In the genomic region with DNA sequence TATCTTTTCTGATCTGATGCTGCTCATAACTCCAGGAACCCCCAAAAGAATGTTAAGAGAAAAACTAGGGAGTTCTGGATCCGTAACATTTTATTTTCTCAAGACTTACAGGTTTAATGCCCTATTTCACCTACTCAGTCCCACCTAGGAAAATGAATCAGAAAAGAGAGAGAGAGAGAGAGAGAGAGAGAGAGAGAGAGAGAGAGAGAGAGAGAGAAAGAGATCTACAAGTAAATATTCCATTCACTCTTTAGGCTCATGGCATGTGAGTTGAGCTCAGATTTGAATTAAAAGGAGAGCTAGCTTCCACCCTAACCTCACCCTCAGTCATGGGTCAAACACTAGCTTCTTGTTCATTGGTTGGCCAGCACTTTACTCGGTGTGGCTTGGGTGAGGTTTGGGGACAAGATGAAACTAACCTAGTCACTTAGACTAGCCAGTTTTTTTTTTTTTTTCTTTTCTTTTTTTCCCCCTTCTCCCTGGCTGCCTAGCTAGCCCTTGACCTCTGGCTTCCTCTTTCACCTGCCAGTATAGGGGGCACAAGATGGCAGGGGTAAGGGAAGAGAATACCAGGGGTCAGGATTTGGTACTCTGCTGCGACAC, we compare ENCODE assay signal across 8 mouse cellular contexts. TPM values are rescaled to one million over a fixed set of nuclear protein-coding genes. Genes with fewer than 3 reads are reported as not detected.
A peak's percentile ranks its signal among the peaks of the same experiment; 100 is the strongest.
DNase-seq lines count a peak whose midpoint lies in the region; ATAC-seq and TF ChIP-seq lines count a peak whose summit lies in the region.

No protein-coding gene starts in this region.

- no peak overlapping the region for H3K27ac ChIP-seq in lung, embryonic 14.5 days (ENCODE audit: low read depth)
- peak overlapping the region; percentile 83 for H3K27ac ChIP-seq in forebrain, embryonic 10.5 days
- 0 out of 2 replicates have a peak overlapping the region, but pooled peaks have one; percentile 83 for H3K27ac ChIP-seq in limb, embryonic 10.5 days
- no peak overlapping the region for H3K27ac ChIP-seq in neural tube, embryonic 14.5 days (ENCODE audit: low read depth, low read length)

- ATAC-seq in lung, embryonic 14.5 days (ENCODE audit: insufficient read depth), result no peak
- no peak for ATAC-seq in neural tube, embryonic 14.5 days (ENCODE audit: low read depth)

- H3K9ac ChIP-seq in lung, embryonic 14.5 days, result peak overlapping the region; percentile 75
- no peak overlapping the region for H3K9ac ChIP-seq in neural tube, embryonic 14.5 days (replicated peaks; ENCODE audit: low read depth, low read length)

- H3K27me3 ChIP-seq in lung, embryonic 14.5 days (ENCODE audit: insufficient read depth, low read length), result no peaks in the 10 kb centered on the region
- H3K27me3 ChIP-seq in forebrain, embryonic 10.5 days (ENCODE audit: poor library complexity, severe bottlenecking), result no peaks in the 10 kb centered on the region
- no peaks in the 10 kb centered on the region for H3K27me3 ChIP-seq in limb, embryonic 10.5 days (ENCODE audit: low read depth, poor library complexity, severe bottlenecking)
- H3K27me3 ChIP-seq in neural tube, embryonic 14.5 days (ENCODE audit: control insufficient read depth, insufficient read depth, low read length), result no peaks in the 10 kb centered on the region

- 40% methylated on average over 3 of the region's 3 CpGs for WGBS in lung, embryonic 14.5 days
- WGBS in forebrain, embryonic 10.5 days, result 49% methylated on average over 3 of the region's 3 CpGs
- 48% methylated on average over 3 of the region's 3 CpGs for WGBS in limb, embryonic 10.5 days
- WGBS in neural tube, embryonic 14.5 days, result 53% methylated on average over 3 of the region's 3 CpGs

- peak overlapping the region; percentile 90 for H3K4me2 ChIP-seq in lung, embryonic 14.5 days
- peak overlapping the region; percentile 86 for H3K4me2 ChIP-seq in neural tube, embryonic 14.5 days (ENCODE audit: low read depth, low read length)

- 0 out of 2 replicates have a peak, but pooled peaks cover 2% of the 10 kb centered on the region for H3K4me1 ChIP-seq in lung, embryonic 14.5 days (ENCODE audit: insufficient read depth)
- peaks cover 28% of the 10 kb centered on the region for H3K4me1 ChIP-seq in forebrain, embryonic 10.5 days
- peaks cover 20% of the 10 kb centered on the region for H3K4me1 ChIP-seq in limb, embryonic 10.5 days
- no peaks in the 10 kb centered on the region for H3K4me1 ChIP-seq in neural tube, embryonic 14.5 days (ENCODE audit: control insufficient read depth, insufficient read depth, low read length)

- no peak for DNase-seq in lung, embryonic 14.5 days
- no peak for DNase-seq in lung, postnatal 14 days
- no peak for DNase-seq in forebrain, embryonic 10.5 days (ENCODE audit: extremely low spot score, low spot score)
- DNase-seq in limb, embryonic 10.5 days (ENCODE audit: low spot score), result no peak
- DNase-seq in gastrocnemius, postnatal 14 days, result no peak
- no peak for DNase-seq in frontal cortex, postnatal 14 days (ENCODE audit: low spot score in 2 of 2)
- no peak for DNase-seq in yolk sac, embryonic 10.5 days (ENCODE audit: low spot score)

- TF ChIP-seq CTCF in lung, embryonic 14.5 days (IDR thresholded peaks at IDR 0.05; ENCODE audit: low read depth), result no peak

- intact Hi-C loops in gastrocnemius, postnatal 14 days (cut with DNase I; ENCODE audit: low total_unique reads), result no loop called here

- H3K36me3 ChIP-seq in lung, embryonic 14.5 days (ENCODE audit: insufficient read depth), result peaks cover 23% of the 10 kb centered on the region
- H3K36me3 ChIP-seq in forebrain, embryonic 10.5 days (replicated peaks), result peaks cover 37% of the 10 kb centered on the region
- H3K36me3 ChIP-seq in limb, embryonic 10.5 days, result peaks cover 32% of the 10 kb centered on the region
- peaks cover 12% of the 10 kb centered on the region for H3K36me3 ChIP-seq in neural tube, embryonic 14.5 days (ENCODE audit: control insufficient read depth, insufficient read depth, low read length)

- no peaks in the 10 kb centered on the region for H3K9me3 ChIP-seq in lung, embryonic 14.5 days (ENCODE audit: low read depth, low read length)
- H3K9me3 ChIP-seq in forebrain, embryonic 10.5 days, result no peaks in the 10 kb centered on the region
- H3K9me3 ChIP-seq in limb, embryonic 10.5 days (replicated peaks), result no peaks in the 10 kb centered on the region
- no peaks in the 10 kb centered on the region for H3K9me3 ChIP-seq in neural tube, embryonic 14.5 days (ENCODE audit: control insufficient read depth, low read length)

- peak overlapping the region; percentile 76 for H3K4me3 ChIP-seq in lung, embryonic 14.5 days (ENCODE audit: low read depth, low read length)
- peak overlapping the region; percentile 86 for H3K4me3 ChIP-seq in forebrain, embryonic 10.5 days
- H3K4me3 ChIP-seq in limb, embryonic 10.5 days, result peak overlapping the region; percentile 90
- H3K4me3 ChIP-seq in neural tube, embryonic 14.5 days (ENCODE audit: low read depth, low read length), result peak overlapping the region; percentile 50

RNA-seq across cellular contexts. Expression of gene Dhrs11, which starts 0.8 kb away (rescaled TPM):
- 11.1 and 11.4 TPM in 2 replicates for polyA plus RNA-seq in lung, embryonic 14.5 days (2014; fragmentation: Nextera tagmentation; extraction: Ambion mirVana)
- 13.4 and 16.9 TPM in 2 replicates for polyA plus RNA-seq in forebrain, embryonic 10.5 days (2016; fragmentation: Nextera tagmentation; extraction: Ambion mirVana)
- polyA plus RNA-seq in limb, embryonic 10.5 days (2016; fragmentation: Nextera tagmentation; extraction: Ambion mirVana), result 12.6 and 14.2 TPM in 2 replicates
- polyA plus RNA-seq in neural tube, embryonic 14.5 days (2014; fragmentation: Nextera tagmentation; extraction: Ambion mirVana), result 7.9 and 9.9 TPM in 2 replicates
- 10 to 100 TPM; 22.5 to 37.6 TPM for total RNA-seq in gastrocnemius, postnatal 14 days (2021)

RNA-seq across cellular contexts. Expression of gene Mrm1, which starts 8.7 kb away (rescaled TPM):
- 7.6 and 12.1 TPM in 2 replicates for polyA plus RNA-seq in lung, embryonic 14.5 days (2014; fragmentation: Nextera tagmentation; extraction: Ambion mirVana)
- polyA plus RNA-seq in forebrain, embryonic 10.5 days (2016; fragmentation: Nextera tagmentation; extraction: Ambion mirVana), result 12.3 and 14.9 TPM in 2 replicates
- 8.3 and 9.4 TPM in 2 replicates for polyA plus RNA-seq in limb, embryonic 10.5 days (2016; fragmentation: Nextera tagmentation; extraction: Ambion mirVana)
- 13.3 and 13.5 TPM in 2 replicates for polyA plus RNA-seq in neural tube, embryonic 14.5 days (2014; fragmentation: Nextera tagmentation; extraction: Ambion mirVana)
- 1 to 10 TPM; 4.3 to 4.9 TPM for total RNA-seq in gastrocnemius, postnatal 14 days (2021)

RNA-seq across cellular contexts. Expression of gene Ggnbp2, which starts 42.6 kb away (rescaled TPM):
- polyA plus RNA-seq in lung, embryonic 14.5 days (2014; fragmentation: Nextera tagmentation; extraction: Ambion mirVana), result 63.7 and 64.2 TPM in 2 replicates
- polyA plus RNA-seq in forebrain, embryonic 10.5 days (2016; fragmentation: Nextera tagmentation; extraction: Ambion mirVana), result 52.3 and 52.4 TPM in 2 replicates
- polyA plus RNA-seq in limb, embryonic 10.5 days (2016; fragmentation: Nextera tagmentation; extraction: Ambion mirVana), result 53.6 and 61.5 TPM in 2 replicates
- 74.7 and 85.7 TPM in 2 replicates for polyA plus RNA-seq in neural tube, embryonic 14.5 days (2014; fragmentation: Nextera tagmentation; extraction: Ambion mirVana)
- 10 to 100 TPM; 33.9 to 40.8 TPM for total RNA-seq in gastrocnemius, postnatal 14 days (2021)

RNA-seq across cellular contexts. Expression of gene Myo19, which starts 51.9 kb away (rescaled TPM):
- polyA plus RNA-seq in lung, embryonic 14.5 days (2014; fragmentation: Nextera tagmentation; extraction: Ambion mirVana), result 11.7 and 12.6 TPM in 2 replicates
- 11.0 and 12.3 TPM in 2 replicates for polyA plus RNA-seq in forebrain, embryonic 10.5 days (2016; fragmentation: Nextera tagmentation; extraction: Ambion mirVana)
- polyA plus RNA-seq in limb, embryonic 10.5 days (2016; fragmentation: Nextera tagmentation; extraction: Ambion mirVana), result 16.4 and 16.9 TPM in 2 replicates
- 6.4 and 6.9 TPM in 2 replicates for polyA plus RNA-seq in neural tube, embryonic 14.5 days (2014; fragmentation: Nextera tagmentation; extraction: Ambion mirVana)
- 1 to 10 TPM; 2.1 to 2.9 TPM for total RNA-seq in gastrocnemius, postnatal 14 days (2021)

RNA-seq across cellular contexts. Expression of gene Pigw, which starts 52.1 kb away (rescaled TPM):
- polyA plus RNA-seq in lung, embryonic 14.5 days (2014; fragmentation: Nextera tagmentation; extraction: Ambion mirVana), result 1.9 and 2.9 TPM in 2 replicates
- 3.1 and 3.5 TPM in 2 replicates for polyA plus RNA-seq in forebrain, embryonic 10.5 days (2016; fragmentation: Nextera tagmentation; extraction: Ambion mirVana)
- polyA plus RNA-seq in limb, embryonic 10.5 days (2016; fragmentation: Nextera tagmentation; extraction: Ambion mirVana), result 2.1 and 3.1 TPM in 2 replicates
- polyA plus RNA-seq in neural tube, embryonic 14.5 days (2014; fragmentation: Nextera tagmentation; extraction: Ambion mirVana), result 2.8 and 2.9 TPM in 2 replicates
- 1 to 10 TPM; 6.6 to 6.8 TPM for total RNA-seq in gastrocnemius, postnatal 14 days (2021)

Comparison
In these comparisons a context has a peak if more than half of its experiments do, and no peak if none do; other contexts are left out.
1. H3K27ac ChIP-seq: peak in forebrain, embryonic 10.5 days (single experiment) and limb, embryonic 10.5 days (single experiment); none in lung, embryonic 14.5 days (single experiment) and neural tube, embryonic 14.5 days (single experiment).
2. Peak in every context shown above with its lines, with median percentiles within 50 percentile points of each other: H3K4me3 ChIP-seq.